Mouse (Mus musculus): ENCODE measurements at regions not wholly inside any gene's neighbourhood (a gene's known extent, or its start where the extent isn't known, plus 50 kb on each side); places are given as distances from the start of the nearest gene placed in this dataset.

- no peak for TF ChIP-seq CTCF (IDR thresholded peaks at IDR 0.05; ENCODE audit: low read depth)
- TF ChIP-seq EP300 (IDR thresholded peaks at IDR 0.05; ENCODE audit: low read depth): no peak
Measured at GRCm38 (mm10) chr3:147084624-147085189, 232.5 kb downstream of the Ttll7 start.
